Mouse (Mus musculus) cerebellum, adult 11 months (tissue): ENCODE measurements at regions not wholly inside any gene's neighbourhood (a gene's known extent, or its start where the extent isn't known, plus 50 kb on each side); places are given as distances from the start of the nearest gene placed in this dataset.
A peak's percentile ranks its signal among the peaks of the same experiment; 100 is the strongest.
"Not testable (repeated sequence)": the region's sequence is repeated elsewhere in the genome, so short reads cannot be mapped to it uniquely, and the experiment has no call there.

ENCODE experiments used
- DNase-seq: peaks from one replicate; pipeline ENCODE4 v3.0.0; 2022

GRCm38 (mm10) chr13:74563483-74564330 lies 69.9 kb upstream of the Zfp825 start:
- DNase-seq, result peak; percentile 48

- not testable (repeated sequence) for DNase-seq
These were observed 70.5 kb upstream of the Zfp825 start for GRCm38 (mm10) chr13:74564331-74564727.

GRCm38 (mm10) chr13:74569967-74570366 lies 69.4 kb upstream of the Erap1 start:
- not testable (repeated sequence) for DNase-seq
